Mouse (Mus musculus) CD4-positive helper T cell, adult 2 months (primary cell): ENCODE results near the gene Tas2r114.

ENCODE experiments used
- DNase-seq: peaks from one replicate; pipeline ENCODE4 v3.0.0-alpha.2; 2012; ENCODE audit warnings: low read depth, missing footprints, low spot score

The Tas2r114 gene

GRCm38 (mm10) chr6:131689963-131690362 lies at the start of gene Tas2r114:
TSS of gene Tas2r114 (minus strand) at chr6:131690063.
- DNase-seq = no peak

GRCm38 (mm10) chr6:131712803-131713202 lies 22.9 kb upstream of the Tas2r114 start:
- no peak for DNase-seq

- DNase-seq = no peak
These were observed 2.5 kb downstream of the Tas2r114 start, which contains the start of gene Tas2r105 for GRCm38 (mm10) chr6:131687395-131687794. TSS of gene Tas2r105 (minus strand) at chr6:131687495.

GRCm38 (mm10) chr6:131685644-131686043 lies 4.2 kb downstream of the Tas2r114 start, which contains the start of gene Tas2r104:
TSS of gene Tas2r104 (minus strand) at chr6:131685744.
- DNase-seq = no peak

GRCm38 (mm10) chr6:131678786-131679185 lies 11.1 kb downstream of the Tas2r114 start, which contains the start of gene Tas2r106:
TSS of gene Tas2r106 (minus strand) at chr6:131678886.
- no peak for DNase-seq

GRCm38 (mm10) chr6:131660049-131660448 lies 29.8 kb downstream of the Tas2r114 start, which contains the start of gene Tas2r107:
TSS of gene Tas2r107 (minus strand) at chr6:131660149.
- DNase-seq = no peak
